Mouse (Mus musculus): ENCODE results near the gene Lca5l. TPM values are rescaled to one million over a fixed set of nuclear protein-coding genes. Genes with fewer than 3 reads are reported as not detected.

The Lca5l gene
- polyA plus RNA-seq, 1 experiment from 2014 or later = 1.9 TPM

DNA sequence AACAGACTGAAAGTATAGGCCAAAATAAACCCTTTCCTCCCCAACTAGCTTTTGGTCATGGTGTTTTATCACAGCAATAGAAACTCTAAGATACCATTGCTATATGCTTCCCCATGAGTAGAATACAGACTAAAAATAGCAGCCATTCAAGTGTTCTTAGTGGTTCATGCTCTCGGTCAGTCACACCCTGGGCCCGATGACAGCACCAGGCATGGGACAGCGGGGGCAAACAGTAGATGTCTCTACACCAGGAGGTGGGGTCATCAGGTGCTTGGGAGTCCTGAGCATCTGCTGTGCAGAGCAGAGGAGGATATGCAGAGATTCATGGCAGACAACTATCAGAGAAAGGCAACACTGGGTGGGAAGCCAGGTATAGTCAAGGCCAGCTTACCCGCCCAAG, 21.0 kb upstream of the Lca5l start:
- H3K4me2 ChIP-seq (replicated peaks) = no peak overlapping the region
- H3K9me3 ChIP-seq = no peaks in the 10 kb centered on the region
- whole genome bisulfite sequencing = 95% methylated on average over 4 of the region's 4 CpGs
- H3K27ac ChIP-seq = no peak overlapping the region
- no peak overlapping the region for H3K9ac ChIP-seq
- no peaks in the 10 kb centered on the region for H3K27me3 ChIP-seq
- H3K4me3 ChIP-seq = no peak overlapping the region
- no peaks in the 10 kb centered on the region for H3K4me1 ChIP-seq
- no peaks in the 10 kb centered on the region for H3K36me3 ChIP-seq
- ATAC-seq (ENCODE audit: insufficient number of reproducible peaks, insufficient read depth, low FRiP score, low TSS enrichment) = no peak

DNA sequence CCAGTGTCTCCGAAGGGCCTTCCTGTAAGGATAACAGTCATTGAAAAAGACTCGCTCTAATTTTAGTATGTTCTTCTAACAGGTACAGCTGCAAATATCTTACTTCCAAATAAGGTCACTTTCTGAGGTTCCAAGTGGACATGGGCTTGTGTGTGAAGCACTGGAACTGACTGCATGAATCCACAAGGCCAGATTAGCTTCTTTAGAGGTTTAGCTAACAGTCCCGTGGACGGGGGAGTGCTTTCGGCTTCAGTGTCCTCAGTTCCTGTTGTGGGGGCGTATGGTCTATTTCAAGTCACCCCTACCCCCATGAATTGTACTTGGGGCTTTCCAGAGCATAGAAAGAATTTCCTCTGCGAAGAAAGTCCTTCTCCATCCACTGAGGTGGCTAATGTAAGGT, 18.8 kb upstream of the Lca5l start:
- Histone ChIP-seq H3K4me3 (no peak overlapping the region), H3K27me3 (no peaks in the 10 kb centered on the region), H3K36me3 (no peaks in the 10 kb centered on the region), H3K9ac (no peak overlapping the region), H3K9me3 (no peaks in the 10 kb centered on the region), H3K4me1 (no peaks in the 10 kb centered on the region), H3K27ac (no peak overlapping the region), H3K4me2 (replicated peaks) (no peak overlapping the region)
- ATAC-seq (ENCODE audit: insufficient number of reproducible peaks, insufficient read depth, low FRiP score, low TSS enrichment) = no peak
- WGBS = 85% methylated on average over 7 of the region's 7 CpGs

DNA sequence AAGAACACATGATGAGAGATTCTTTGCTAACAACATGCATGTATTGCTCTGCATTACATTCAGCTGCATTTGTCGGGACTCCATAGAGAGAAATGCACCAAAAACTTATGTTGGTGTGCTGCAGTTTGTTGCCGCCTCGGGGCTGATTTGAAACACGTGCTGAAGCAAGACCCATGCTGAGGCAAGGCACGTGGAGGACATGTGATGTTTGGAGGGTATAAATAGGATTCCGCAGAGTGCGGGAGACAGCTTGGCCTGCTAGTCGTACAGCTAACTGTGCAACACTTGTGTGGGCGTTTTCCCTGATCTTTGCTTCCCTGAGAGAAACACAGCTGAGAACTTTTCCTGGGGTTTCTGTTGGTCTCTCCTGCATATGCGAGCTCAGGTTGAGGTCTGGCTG, 17.7 kb upstream of the Lca5l start:
- Histone ChIP-seq H3K9ac (no peak overlapping the region), H3K4me2 (replicated peaks) (no peak overlapping the region), H3K4me3 (no peak overlapping the region), H3K27me3 (no peaks in the 10 kb centered on the region), H3K4me1 (no peaks in the 10 kb centered on the region), H3K36me3 (no peaks in the 10 kb centered on the region), H3K9me3 (no peaks in the 10 kb centered on the region), H3K27ac (no peak overlapping the region)
- WGBS = 69% methylated on average over 10 of the region's 10 CpGs
- ATAC-seq (ENCODE audit: insufficient number of reproducible peaks, insufficient read depth, low FRiP score, low TSS enrichment) = no peak

DNA sequence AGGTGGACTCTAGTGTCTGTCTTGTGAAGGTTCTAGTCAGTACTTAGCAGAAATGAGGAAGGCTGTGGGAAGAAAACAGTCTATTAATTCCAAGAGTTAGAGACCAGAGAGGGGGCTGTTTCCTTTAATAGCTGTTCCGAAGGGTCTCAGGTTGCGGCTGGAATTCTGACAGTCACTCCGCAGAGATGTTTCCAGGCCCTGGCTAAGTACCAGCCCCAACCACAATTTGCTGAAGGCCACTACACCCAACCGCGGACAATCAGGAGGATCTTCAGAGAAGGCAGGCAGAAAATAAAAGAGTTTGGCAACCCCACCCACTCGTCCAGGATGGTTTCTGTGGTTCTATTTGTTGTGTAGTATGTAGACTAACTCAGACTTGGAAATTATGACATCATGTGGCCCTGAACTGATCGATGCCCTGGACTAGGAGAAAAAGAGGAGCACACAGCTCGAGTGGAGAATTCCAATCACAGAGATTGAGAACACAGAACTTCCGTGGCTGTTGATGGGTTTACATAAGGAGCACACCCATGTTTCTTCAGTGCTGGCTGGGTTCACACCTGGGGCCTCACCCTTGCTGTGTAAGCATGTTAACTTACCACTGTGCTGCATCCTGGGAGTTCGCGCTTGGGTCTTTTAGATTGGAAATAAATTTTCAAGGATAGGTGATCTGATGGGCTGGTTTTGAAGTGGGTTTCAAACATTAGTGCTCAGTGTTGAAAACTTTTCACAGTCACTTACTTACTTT, 9.6 kb upstream of the Lca5l start:
- no peak overlapping the region for H3K4me3 ChIP-seq
- H3K9me3 ChIP-seq = no peaks in the 10 kb centered on the region
- no peaks in the 10 kb centered on the region for H3K36me3 ChIP-seq
- no peak overlapping the region for H3K27ac ChIP-seq
- no peak overlapping the region for H3K4me2 ChIP-seq (replicated peaks)
- no peak overlapping the region for H3K9ac ChIP-seq
- peaks cover 8% of the 10 kb centered on the region for H3K4me1 ChIP-seq
- ATAC-seq (ENCODE audit: insufficient number of reproducible peaks, insufficient read depth, low FRiP score, low TSS enrichment) = no peak
- WGBS = 62% methylated on average over 11 of the region's 11 CpGs
- no peaks in the 10 kb centered on the region; the same call in 1 of the 2 replicates for H3K27me3 ChIP-seq

DNA sequence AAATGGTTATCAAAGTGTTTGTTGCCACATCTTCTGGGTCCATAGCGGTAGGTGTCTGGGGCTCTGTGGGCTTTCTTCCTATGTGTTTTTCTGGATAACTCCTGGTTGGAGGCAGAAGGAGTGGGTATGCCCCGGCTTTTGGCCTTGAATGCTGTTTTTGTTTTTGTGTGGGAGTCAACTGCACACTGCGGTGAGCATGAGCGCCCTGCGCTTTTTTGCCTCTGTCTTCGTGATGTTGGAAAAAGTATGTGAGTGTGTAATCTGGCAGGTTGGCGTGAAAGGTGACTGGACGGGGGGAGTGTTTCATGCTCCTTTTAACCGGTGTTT, 8.6 kb upstream of the Lca5l start:
- WGBS = 30% methylated on average over 9 of the region's 9 CpGs
- no peak for ATAC-seq (ENCODE audit: insufficient number of reproducible peaks, insufficient read depth, low FRiP score, low TSS enrichment)

DNA sequence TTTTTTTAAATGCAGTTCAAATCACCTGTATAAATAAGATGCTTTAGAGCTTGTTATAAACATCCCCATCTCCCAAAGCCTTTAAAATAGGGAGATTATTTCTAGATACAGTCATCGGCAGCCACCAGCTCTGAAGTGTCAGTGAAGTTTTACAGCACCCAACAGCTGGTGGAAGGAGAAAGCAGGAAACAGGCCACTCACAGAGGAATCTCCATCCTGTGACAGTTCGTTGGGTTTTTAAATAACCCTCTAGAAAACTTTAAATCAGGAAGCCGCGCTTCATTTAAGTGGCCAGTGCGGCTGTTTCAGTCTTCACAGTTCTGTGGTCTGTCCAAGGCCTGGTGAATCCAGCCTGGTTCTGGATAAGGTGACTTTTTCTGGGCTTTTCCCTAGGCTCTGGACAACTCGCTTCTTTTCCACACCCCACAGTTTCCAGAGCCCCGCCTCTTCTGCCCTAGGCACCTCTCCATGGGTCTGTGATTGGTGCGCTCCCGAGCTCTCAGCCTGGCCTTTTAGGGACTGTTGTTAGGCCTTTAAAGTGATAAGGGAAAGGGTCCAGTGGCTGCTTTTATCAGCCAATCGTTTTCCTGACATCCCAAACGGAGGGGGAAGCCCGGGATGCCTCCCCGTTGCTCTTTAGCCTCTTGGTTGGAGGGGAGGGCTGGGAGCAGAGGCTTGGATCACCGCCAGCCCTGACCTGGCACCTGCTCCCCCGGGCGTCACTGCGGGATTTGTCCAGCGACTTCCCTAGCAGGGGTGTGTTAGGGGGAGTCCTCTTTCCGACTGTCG, 8.0 kb upstream of the Lca5l start, which contains the start of gene Sh3bgr:
Sh3bgr (plus strand) TSS at position 538 of the 789 bp plus-strand sequence.
- Histone ChIP-seq H3K9me3 (no peaks in the 10 kb centered on the region), H3K36me3 (no peaks in the 10 kb centered on the region), H3K27ac (no peak within 1 kb of the TSS), H3K9ac (no peak within 1 kb of the TSS), H3K27me3 (no peaks in the 10 kb centered on the region; the same call in 1 of the 2 replicates), H3K4me1 (peaks cover 8% of the 10 kb centered on the region), H3K4me2 (replicated peaks) (peak within 1 kb of the TSS; percentile 49), H3K4me3 (peak within 1 kb of the TSS; percentile 18; the same call in 1 of the 2 replicates)
- 8% methylated on average over 20 of the region's 20 CpGs for WGBS
- ATAC-seq (ENCODE audit: insufficient number of reproducible peaks, insufficient read depth, low FRiP score, low TSS enrichment) = no peak

More for the DNA sequence above, 8.6 kb upstream of the Lca5l start:
- Histone ChIP-seq H3K4me3 (0 out of 2 replicates have a peak overlapping the region, but pooled peaks have one; percentile 18), H3K9ac (no peak overlapping the region), H3K36me3 (no peaks in the 10 kb centered on the region), H3K4me2 (replicated peaks) (peak overlapping the region; percentile 49), H3K4me1 (peaks cover 8% of the 10 kb centered on the region), H3K27me3 (no peaks in the 10 kb centered on the region; the same call in 1 of the 2 replicates), H3K9me3 (no peaks in the 10 kb centered on the region), H3K27ac (no peak overlapping the region)

DNA sequence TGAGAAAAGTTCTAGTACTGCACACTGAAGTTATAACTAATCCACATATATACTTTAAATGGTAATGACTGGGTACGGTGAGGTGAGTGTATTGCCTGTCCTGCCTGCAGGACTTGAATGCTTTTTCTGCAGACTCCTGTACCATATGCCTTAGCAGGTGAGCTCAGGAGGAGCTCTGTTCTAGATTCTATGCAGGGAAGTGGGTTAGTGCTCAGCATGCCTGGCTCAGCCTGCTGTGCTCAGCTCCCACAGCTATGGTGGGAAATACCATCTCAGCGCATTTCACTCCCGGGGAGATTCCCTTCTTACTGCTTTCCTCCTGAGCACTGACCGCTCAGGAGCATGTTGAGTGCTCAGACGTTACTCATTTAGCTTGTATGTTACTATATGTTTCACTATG, 4.5 kb downstream of the Lca5l start:
- 83% methylated on average over 5 of the region's 5 CpGs for WGBS
- no peak for ATAC-seq (ENCODE audit: insufficient number of reproducible peaks, insufficient read depth, low FRiP score, low TSS enrichment)
- Histone ChIP-seq H3K9ac (no peak overlapping the region), H3K9me3 (no peaks in the 10 kb centered on the region), H3K4me1 (0 out of 2 replicates have a peak, but pooled peaks cover 6% of the 10 kb centered on the region), H3K36me3 (no peaks in the 10 kb centered on the region), H3K27me3 (peaks cover 6% of the 10 kb centered on the region; the same call in 1 of the 2 replicates), H3K27ac (no peak overlapping the region), H3K4me3 (no peak overlapping the region), H3K4me2 (replicated peaks) (no peak overlapping the region)

DNA sequence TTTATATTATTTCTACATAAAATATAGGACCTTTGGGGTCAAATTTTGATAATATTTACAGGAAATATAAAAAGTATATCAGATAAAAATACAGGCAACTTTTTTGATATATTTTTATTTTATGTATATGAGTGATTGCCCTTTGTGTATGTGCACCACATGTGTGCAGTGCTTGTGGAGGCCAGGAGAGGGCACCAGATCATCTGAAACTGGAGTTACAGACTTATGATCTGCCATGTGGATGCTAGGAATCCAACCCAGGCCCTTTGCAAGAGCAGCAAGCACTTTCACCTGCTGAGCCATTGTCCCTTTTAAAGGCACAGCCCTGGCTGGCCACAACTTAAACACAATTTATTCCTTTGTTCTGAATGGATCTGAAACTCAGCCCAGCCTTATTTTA, 12.9 kb downstream of the Lca5l start:
- Histone ChIP-seq H3K4me2 (replicated peaks) (no peak overlapping the region), H3K27me3 (no peaks in the 10 kb centered on the region), H3K4me3 (no peak overlapping the region), H3K9me3 (no peaks in the 10 kb centered on the region), H3K9ac (no peak overlapping the region), H3K36me3 (no peaks in the 10 kb centered on the region), H3K27ac (no peak overlapping the region), H3K4me1 (0 out of 2 replicates have a peak, but pooled peaks cover 6% of the 10 kb centered on the region)
- no peak for ATAC-seq (ENCODE audit: insufficient number of reproducible peaks, insufficient read depth, low FRiP score, low TSS enrichment)

DNA sequence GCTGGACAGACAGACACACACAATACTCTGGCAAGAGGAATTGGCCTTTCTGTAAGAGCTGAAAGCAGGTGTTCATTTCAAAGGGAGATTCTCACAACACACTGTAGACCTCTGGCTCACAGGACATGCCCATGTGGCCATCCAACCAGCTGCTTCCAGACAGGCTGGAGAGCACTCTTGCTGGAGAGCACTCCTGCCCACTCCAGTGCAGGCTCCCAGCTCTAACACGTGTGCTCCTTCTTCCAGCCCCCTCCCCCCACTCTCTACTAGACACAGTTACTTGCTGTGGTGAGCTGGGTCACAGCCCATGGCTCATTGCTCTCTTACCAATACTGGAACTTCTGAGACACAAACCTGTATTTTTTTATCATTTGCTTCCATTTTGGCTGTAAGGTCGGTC, 16.7 kb downstream of the Lca5l start:
- no peaks in the 10 kb centered on the region for H3K27me3 ChIP-seq
- 43% methylated on average over 2 of the region's 2 CpGs for whole genome bisulfite sequencing
- H3K9me3 ChIP-seq = no peaks in the 10 kb centered on the region
- no peak overlapping the region for H3K9ac ChIP-seq
- H3K36me3 ChIP-seq = no peaks in the 10 kb centered on the region
- ATAC-seq (ENCODE audit: insufficient number of reproducible peaks, insufficient read depth, low FRiP score, low TSS enrichment) = peak; percentile 58; the same call in 1 of the 2 replicates
- H3K4me2 ChIP-seq (replicated peaks) = no peak overlapping the region
- no peak overlapping the region for H3K4me3 ChIP-seq
- 0 out of 2 replicates have a peak, but pooled peaks cover 6% of the 10 kb centered on the region for H3K4me1 ChIP-seq
- no peak overlapping the region for H3K27ac ChIP-seq

DNA sequence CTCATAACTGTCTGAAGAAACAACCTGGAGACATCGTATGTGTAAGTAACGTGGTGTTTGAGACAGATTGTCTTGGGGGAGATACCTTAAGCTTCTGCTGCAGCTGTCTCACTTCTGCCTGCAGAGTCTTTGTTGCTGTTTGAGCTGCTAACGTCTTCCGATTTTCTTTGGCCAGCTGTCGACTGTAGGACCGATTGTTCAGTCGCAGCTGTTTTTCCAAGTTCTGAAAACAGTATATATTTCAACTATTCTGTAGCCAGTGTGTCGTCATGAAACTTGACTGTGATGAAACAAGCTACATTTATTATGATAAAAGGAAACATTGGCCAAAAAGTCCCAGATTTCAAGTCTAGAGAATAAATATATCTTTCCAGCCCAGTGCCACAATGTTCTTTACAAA, 18.4 kb downstream of the Lca5l start:
- Histone ChIP-seq H3K9ac (no peak overlapping the region), H3K4me3 (no peak overlapping the region), H3K9me3 (no peaks in the 10 kb centered on the region), H3K27ac (no peak overlapping the region), H3K4me2 (replicated peaks) (no peak overlapping the region), H3K4me1 (0 out of 2 replicates have a peak, but pooled peaks cover 6% of the 10 kb centered on the region), H3K36me3 (no peaks in the 10 kb centered on the region), H3K27me3 (no peaks in the 10 kb centered on the region)
- WGBS = 79% methylated on average over 8 of the region's 8 CpGs
- ATAC-seq (ENCODE audit: insufficient number of reproducible peaks, insufficient read depth, low FRiP score, low TSS enrichment) = no peak

DNA sequence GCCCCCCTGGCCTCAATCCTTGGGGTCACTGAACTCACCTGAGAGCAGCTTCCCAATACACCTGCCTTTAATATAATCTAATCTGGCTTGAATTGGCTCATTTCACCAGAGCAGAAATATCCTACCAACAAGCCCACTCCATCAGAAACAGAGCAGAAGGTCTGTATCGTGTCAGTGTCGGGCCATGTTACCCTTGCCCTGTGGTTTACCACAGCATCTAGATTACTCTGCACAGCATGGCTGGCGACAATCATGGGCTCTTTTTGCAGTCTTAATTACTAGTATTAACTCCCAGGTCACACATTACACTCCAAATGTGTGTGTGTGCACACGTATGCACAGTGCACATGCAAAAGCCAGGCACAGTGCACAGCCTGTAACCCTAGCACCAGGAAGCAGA, 23.2 kb downstream of the Lca5l start:
- ATAC-seq (ENCODE audit: insufficient number of reproducible peaks, insufficient read depth, low FRiP score, low TSS enrichment) = no peak

DNA sequence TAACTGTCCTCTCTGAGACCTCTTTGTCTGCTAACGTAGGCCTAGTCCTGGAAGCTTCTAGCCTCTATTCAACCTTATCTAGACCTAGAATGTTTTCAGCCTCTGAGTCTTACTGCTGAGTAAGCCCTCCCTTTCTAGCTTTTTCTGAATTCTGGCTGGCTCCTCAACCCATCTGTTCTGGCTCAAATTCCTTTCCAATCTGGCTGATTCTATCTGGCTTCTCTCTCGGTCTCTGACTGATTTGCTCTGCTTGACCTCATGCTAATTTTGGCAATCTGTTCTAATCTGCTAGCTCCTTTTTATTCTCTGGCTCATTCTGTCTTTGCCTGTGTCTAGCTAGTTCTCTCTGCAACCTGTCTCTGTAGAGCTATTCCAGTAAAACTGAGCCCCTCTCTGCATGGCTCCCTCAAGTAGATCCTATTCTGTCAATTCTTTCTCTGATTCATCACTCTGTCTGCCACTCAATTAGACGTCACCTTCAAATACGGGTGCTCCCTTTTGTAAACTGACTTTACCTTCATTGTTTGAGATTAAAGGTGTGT, 26.3 kb downstream of the Lca5l start:
- no peak overlapping the region for H3K9ac ChIP-seq
- WGBS = 77% methylated on average over 4 of the region's 4 CpGs
- H3K27ac ChIP-seq = no peak overlapping the region
- H3K4me2 ChIP-seq (replicated peaks) = no peak overlapping the region
- ATAC-seq (ENCODE audit: insufficient number of reproducible peaks, insufficient read depth, low FRiP score, low TSS enrichment) = no peak
- H3K27me3 ChIP-seq = no peaks in the 10 kb centered on the region
- H3K4me3 ChIP-seq = no peak overlapping the region
- H3K36me3 ChIP-seq = no peaks in the 10 kb centered on the region
- no peaks in the 10 kb centered on the region for H3K4me1 ChIP-seq
- H3K9me3 ChIP-seq = no peaks in the 10 kb centered on the region

More for the DNA sequence above, 23.2 kb downstream of the Lca5l start:
- Histone ChIP-seq H3K9ac (no peak overlapping the region), H3K4me2 (replicated peaks) (no peak overlapping the region), H3K9me3 (no peaks in the 10 kb centered on the region), H3K4me1 (no peaks in the 10 kb centered on the region), H3K27ac (no peak overlapping the region), H3K4me3 (no peak overlapping the region), H3K36me3 (no peaks in the 10 kb centered on the region), H3K27me3 (no peaks in the 10 kb centered on the region)
- 77% methylated on average over 4 of the region's 4 CpGs for WGBS
